Mouse (Mus musculus) kidney, adult 2 months (tissue): ENCODE results near the gene Tgfbr1.

Experiments
- CTCF ChIP-seq: fragments of 200-500 bp; conservative IDR thresholded peaks from 2 replicates; pipeline ENCODE4 v1.5.1; 2011; ENCODE audit warnings: low read depth, mild to moderate bottlenecking, control low read depth, low read length, moderate library complexity, mixed read lengths; ENCODE audit not compliant: insufficient read depth, insufficient read length
- POLR2A ChIP-seq: fragments of 200-500 bp; IDR thresholded peaks from one replicate; pipeline ENCODE4 v1.6.1; 2011; ENCODE audit warnings: low read depth, low read length, control low read depth

GRCm38 (mm10) chr4:47311929-47312328 is 41.1 kb upstream of the Tgfbr1 start:
- TF ChIP-seq POLR2A (no peak), CTCF (no peak)
